Mouse (Mus musculus): Measurements from ENCODE around the gene Xpa. TPM values are rescaled to one million over a fixed set of nuclear protein-coding genes. Genes with fewer than 3 reads are reported as not detected.
A peak's percentile ranks its signal among the peaks of the same experiment; 100 is the strongest.

Gene Xpa
- polyA plus RNA-seq, 1 experiment from 2014 or later, result 21.0 TPM

- H3K27ac ChIP-seq (replicated peaks; ENCODE audit: low read depth, low read length), result no peak overlapping the region
- no peak for ATAC-seq (ENCODE audit: low read depth)
- H3K9me3 ChIP-seq (ENCODE audit: control insufficient read depth, low read length), result no peaks in the 10 kb centered on the region
- peaks cover 84% of the 10 kb centered on the region for H3K36me3 ChIP-seq (ENCODE audit: control insufficient read depth, insufficient read depth, low read length)
- WGBS, result 83% methylated on average over 4 of the region's 4 CpGs
- H3K27me3 ChIP-seq (replicated peaks; ENCODE audit: control insufficient read depth, insufficient read depth, low read length), result no peaks in the 10 kb centered on the region
- no peak overlapping the region for H3K9ac ChIP-seq (ENCODE audit: low read depth, low read length)
- H3K4me1 ChIP-seq (ENCODE audit: control insufficient read depth, insufficient read depth, low read length), result no peaks in the 10 kb centered on the region
- H3K4me2 ChIP-seq (ENCODE audit: low read depth, low read length), result no peak overlapping the region
- DNase-seq (ENCODE audit: low spot score), result no peak
- H3K4me3 ChIP-seq (ENCODE audit: low read depth, low read length), result no peak overlapping the region
Observed at GRCm38 (mm10) chr4:46176313-46176712, 19.8 kb downstream of the Xpa start.

DNA sequence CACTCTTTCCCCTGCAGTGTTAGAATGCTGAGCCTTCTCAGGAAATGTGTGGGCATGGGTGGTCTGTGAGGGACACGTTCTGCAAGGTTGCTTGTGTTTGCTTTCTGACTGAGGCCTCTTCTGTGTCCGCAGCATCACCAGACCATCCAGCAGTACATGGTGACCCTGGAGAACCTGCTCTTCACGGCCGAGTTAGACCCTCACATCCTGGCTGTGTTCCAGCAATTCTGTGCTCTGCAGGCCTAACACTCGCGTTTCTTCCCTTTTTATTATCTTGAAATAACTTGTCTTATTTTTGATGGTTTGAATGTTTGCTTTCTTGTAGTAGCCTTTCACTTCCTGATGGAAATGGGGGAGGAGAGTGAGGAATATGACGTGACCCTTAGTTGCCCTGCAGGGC is 24.4 kb downstream of the Xpa start:
- no peak for ATAC-seq (ENCODE audit: low read depth)
- Histone ChIP-seq H3K9ac (ENCODE audit: low read depth, low read length) (no peak overlapping the region), H3K4me1 (ENCODE audit: control insufficient read depth, insufficient read depth, low read length) (no peaks in the 10 kb centered on the region), H3K4me3 (ENCODE audit: low read depth, low read length) (no peak overlapping the region), H3K9me3 (ENCODE audit: control insufficient read depth, low read length) (no peaks in the 10 kb centered on the region), H3K27me3 (replicated peaks; ENCODE audit: control insufficient read depth, insufficient read depth, low read length) (no peaks in the 10 kb centered on the region), H3K36me3 (ENCODE audit: control insufficient read depth, insufficient read depth, low read length) (peaks cover 91% of the 10 kb centered on the region), H3K4me2 (ENCODE audit: low read depth, low read length) (no peak overlapping the region), H3K27ac (replicated peaks; ENCODE audit: low read depth, low read length) (no peak overlapping the region)
- WGBS, result 86% methylated on average over 7 of the region's 7 CpGs
- no peak for DNase-seq (ENCODE audit: low spot score)

GRCm38 (mm10) chr4:46165831-46166230 is 30.3 kb downstream of the Xpa start:
- DNase-seq (ENCODE audit: low spot score) (no peak), ATAC-seq (ENCODE audit: low read depth) (no peak)
- H3K9me3 ChIP-seq (ENCODE audit: control insufficient read depth, low read length), result no peaks in the 10 kb centered on the region
- H3K4me1 ChIP-seq (ENCODE audit: control insufficient read depth, insufficient read depth, low read length), result no peaks in the 10 kb centered on the region
- no peak overlapping the region for H3K4me2 ChIP-seq (ENCODE audit: low read depth, low read length)
- H3K4me3 ChIP-seq (ENCODE audit: low read depth, low read length), result no peak overlapping the region
- peaks cover 98% of the 10 kb centered on the region for H3K36me3 ChIP-seq (ENCODE audit: control insufficient read depth, insufficient read depth, low read length)
- H3K27ac ChIP-seq (replicated peaks; ENCODE audit: low read depth, low read length), result no peak overlapping the region
- 92% methylated on average over 5 of the region's 5 CpGs for WGBS
- no peaks in the 10 kb centered on the region for H3K27me3 ChIP-seq (replicated peaks; ENCODE audit: control insufficient read depth, insufficient read depth, low read length)
- no peak overlapping the region for H3K9ac ChIP-seq (ENCODE audit: low read depth, low read length)

- peaks cover 95% of the 10 kb centered on the region for H3K36me3 ChIP-seq (ENCODE audit: control insufficient read depth, insufficient read depth, low read length)
- no peak overlapping the region for H3K4me3 ChIP-seq (ENCODE audit: low read depth, low read length)
- no peak for DNase-seq (ENCODE audit: low spot score)
- H3K9me3 ChIP-seq (ENCODE audit: control insufficient read depth, low read length), result no peaks in the 10 kb centered on the region
- ATAC-seq (ENCODE audit: low read depth), result no peak
- no peak overlapping the region for H3K4me2 ChIP-seq (ENCODE audit: low read depth, low read length)
- H3K27me3 ChIP-seq (replicated peaks; ENCODE audit: control insufficient read depth, insufficient read depth, low read length), result no peaks in the 10 kb centered on the region
- no peaks in the 10 kb centered on the region for H3K4me1 ChIP-seq (ENCODE audit: control insufficient read depth, insufficient read depth, low read length)
- H3K27ac ChIP-seq (replicated peaks; ENCODE audit: low read depth, low read length), result no peak overlapping the region
- WGBS, result 85% methylated on average over 2 of the region's 2 CpGs
- no peak overlapping the region for H3K9ac ChIP-seq (ENCODE audit: low read depth, low read length)
Observed at GRCm38 (mm10) chr4:46164027-46164426, 32.1 kb downstream of the Xpa start.

DNA sequence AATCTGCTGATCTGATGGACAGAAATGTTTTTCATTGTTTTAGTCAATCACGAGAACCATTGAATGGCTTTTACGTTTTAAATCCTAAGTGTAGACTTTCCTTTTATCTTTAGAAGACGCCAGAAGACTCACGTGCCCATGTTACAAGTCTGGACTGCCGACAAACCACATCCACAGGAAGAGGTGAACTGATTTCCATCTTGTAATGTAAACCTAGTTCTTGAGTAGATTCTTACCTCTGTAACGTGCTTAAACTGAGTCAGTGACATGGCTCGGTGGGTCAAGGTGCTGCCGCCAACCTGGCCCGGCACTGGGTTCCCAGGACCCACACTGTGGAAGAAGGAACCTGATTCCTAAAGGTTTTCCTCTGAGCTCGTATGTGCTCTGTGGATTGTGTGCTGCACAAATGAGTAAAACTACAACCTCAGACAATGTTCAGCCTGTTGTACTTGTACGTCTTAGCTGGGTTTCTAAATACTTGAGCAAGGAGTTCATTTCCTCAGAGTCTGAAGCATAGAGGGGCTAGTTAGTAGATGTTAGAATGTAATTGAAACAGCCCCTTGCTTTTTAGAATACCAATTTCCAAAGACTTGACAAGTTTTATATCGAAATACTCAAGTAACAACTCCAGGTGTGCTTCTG is 44.1 kb downstream of the Xpa start:
- peaks cover 96% of the 10 kb centered on the region for H3K36me3 ChIP-seq (ENCODE audit: control insufficient read depth, insufficient read depth, low read length)
- no peak overlapping the region for H3K4me3 ChIP-seq (ENCODE audit: low read depth, low read length)
- H3K27ac ChIP-seq (replicated peaks; ENCODE audit: low read depth, low read length), result no peak overlapping the region
- H3K9me3 ChIP-seq (ENCODE audit: control insufficient read depth, low read length), result no peaks in the 10 kb centered on the region
- no peaks in the 10 kb centered on the region for H3K27me3 ChIP-seq (replicated peaks; ENCODE audit: control insufficient read depth, insufficient read depth, low read length)
- 94% methylated on average over 12 of the region's 12 CpGs for WGBS
- no peaks in the 10 kb centered on the region for H3K4me1 ChIP-seq (ENCODE audit: control insufficient read depth, insufficient read depth, low read length)
- DNase-seq (ENCODE audit: low spot score), result no peak
- no peak overlapping the region for H3K9ac ChIP-seq (ENCODE audit: low read depth, low read length)
- H3K4me2 ChIP-seq (ENCODE audit: low read depth, low read length), result no peak overlapping the region
- no peak for ATAC-seq (ENCODE audit: low read depth)

DNA sequence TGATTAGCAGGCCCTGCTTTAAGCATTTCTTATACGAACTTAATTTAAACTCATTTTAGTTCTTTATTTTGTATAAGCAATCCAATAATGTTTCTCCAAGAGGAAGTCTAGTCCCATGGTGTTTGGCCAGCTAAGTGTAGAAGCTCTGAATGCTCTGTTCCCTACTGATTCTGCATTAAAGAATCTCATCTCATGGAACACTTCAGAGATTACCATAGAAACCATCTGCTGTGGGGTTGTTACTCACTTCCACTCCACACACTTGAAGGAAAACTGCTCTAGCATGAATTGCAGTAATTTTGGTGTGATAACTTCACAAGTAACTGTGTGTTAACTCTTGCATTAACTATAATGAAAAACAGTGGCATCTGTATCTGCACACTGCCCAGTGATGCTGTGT is 49.2 kb downstream of the Xpa start:
- peaks cover 66% of the 10 kb centered on the region for H3K36me3 ChIP-seq (ENCODE audit: control insufficient read depth, insufficient read depth, low read length)

GRCm38 (mm10) chr4:46144323-46144722 is 51.8 kb downstream of the Xpa start:
- no peak for DNase-seq (ENCODE audit: low spot score)

More for the DNA sequence above, 49.2 kb downstream of the Xpa start:
- no peak overlapping the region for H3K9ac ChIP-seq (ENCODE audit: low read depth, low read length)
- no peaks in the 10 kb centered on the region for H3K4me1 ChIP-seq (ENCODE audit: control insufficient read depth, insufficient read depth, low read length)
- no peak overlapping the region for H3K4me2 ChIP-seq (ENCODE audit: low read depth, low read length)
- no peaks in the 10 kb centered on the region for H3K9me3 ChIP-seq (ENCODE audit: control insufficient read depth, low read length)
- H3K27me3 ChIP-seq (replicated peaks; ENCODE audit: control insufficient read depth, insufficient read depth, low read length), result no peaks in the 10 kb centered on the region
- no peak for DNase-seq (ENCODE audit: low spot score)
- no peak overlapping the region for H3K4me3 ChIP-seq (ENCODE audit: low read depth, low read length)
- ATAC-seq (ENCODE audit: low read depth), result no peak
- 93% methylated on average over 1 of the region's 1 CpGs for WGBS
- H3K27ac ChIP-seq (replicated peaks; ENCODE audit: low read depth, low read length), result no peak overlapping the region

GRCm38 (mm10) chr4:46138287-46139222 is 57.6 kb downstream of the Xpa start, which contains the start of the genes Ncbp1 and Tstd2:
TSS of gene Ncbp1 (plus strand) at chr4:46138613.
TSS of gene Tstd2 (minus strand) at chr4:46138694.
- peak within 1 kb of the TSS; percentile 87 for H3K4me2 ChIP-seq (ENCODE audit: low read depth, low read length)
- DNase-seq (ENCODE audit: low spot score) (peak; percentile 95), ATAC-seq (ENCODE audit: low read depth) (peak; percentile 92)
- peak within 1 kb of the TSS; percentile 98 for H3K27ac ChIP-seq (replicated peaks; ENCODE audit: low read depth, low read length)
- no peaks in the 10 kb centered on the region for H3K9me3 ChIP-seq (ENCODE audit: control insufficient read depth, low read length)
- H3K27me3 ChIP-seq (replicated peaks; ENCODE audit: control insufficient read depth, insufficient read depth, low read length), result no peaks in the 10 kb centered on the region
- H3K4me3 ChIP-seq (ENCODE audit: low read depth, low read length), result peak within 1 kb of the TSS; percentile 97
- under 1% methylated on average over 37 of the region's 90 CpGs for WGBS
- H3K4me1 ChIP-seq (ENCODE audit: control insufficient read depth, insufficient read depth, low read length), result peaks cover 15% of the 10 kb centered on the region
- peaks cover 22% of the 10 kb centered on the region for H3K36me3 ChIP-seq (ENCODE audit: control insufficient read depth, insufficient read depth, low read length)
- H3K9ac ChIP-seq (ENCODE audit: low read depth, low read length), result peak within 1 kb of the TSS; percentile 95

More at GRCm38 (mm10) chr4:46144323-46144722, 51.8 kb downstream of the Xpa start:
- 69% methylated on average over 3 of the region's 3 CpGs for WGBS
- ATAC-seq (ENCODE audit: low read depth), result no peak
- no peak overlapping the region for H3K9ac ChIP-seq (ENCODE audit: low read depth, low read length)
- no peaks in the 10 kb centered on the region for H3K9me3 ChIP-seq (ENCODE audit: control insufficient read depth, low read length)
- H3K4me1 ChIP-seq (ENCODE audit: control insufficient read depth, insufficient read depth, low read length), result peaks cover 10% of the 10 kb centered on the region
- no peak overlapping the region for H3K27ac ChIP-seq (replicated peaks; ENCODE audit: low read depth, low read length)
- no peaks in the 10 kb centered on the region for H3K27me3 ChIP-seq (replicated peaks; ENCODE audit: control insufficient read depth, insufficient read depth, low read length)
- no peak overlapping the region for H3K4me3 ChIP-seq (ENCODE audit: low read depth, low read length)
- H3K36me3 ChIP-seq (ENCODE audit: control insufficient read depth, insufficient read depth, low read length), result peaks cover 41% of the 10 kb centered on the region
- H3K4me2 ChIP-seq (ENCODE audit: low read depth, low read length), result no peak overlapping the region

All from embryonic facial prominence, embryonic 14.5 days (tissue).